Mouse (Mus musculus) megakaryocyte, embryonic 14.5 days (primary cell): Measurements from ENCODE around the gene Lims1.

Source experiments
- FLI1 ChIP-seq: IDR thresholded peaks from 2 replicates; pipeline ENCODE4 v1.6.1; 2012; ENCODE audit warnings: low read length, inconsistent platforms, mixed read lengths
- GATA1 ChIP-seq: IDR thresholded peaks from 3 replicates; pipeline ENCODE4 v1.6.1; 2012; ENCODE audit warnings: mixed read lengths, low read length, inconsistent platforms, borderline replicate concordance

- TF ChIP-seq GATA1 = no peak
- TF ChIP-seq FLI1 = no peak
Observed at GRCm38 (mm10) chr10:58412852-58413251, 89.6 kb downstream of the Lims1 start.
